In the genomic region with DNA sequence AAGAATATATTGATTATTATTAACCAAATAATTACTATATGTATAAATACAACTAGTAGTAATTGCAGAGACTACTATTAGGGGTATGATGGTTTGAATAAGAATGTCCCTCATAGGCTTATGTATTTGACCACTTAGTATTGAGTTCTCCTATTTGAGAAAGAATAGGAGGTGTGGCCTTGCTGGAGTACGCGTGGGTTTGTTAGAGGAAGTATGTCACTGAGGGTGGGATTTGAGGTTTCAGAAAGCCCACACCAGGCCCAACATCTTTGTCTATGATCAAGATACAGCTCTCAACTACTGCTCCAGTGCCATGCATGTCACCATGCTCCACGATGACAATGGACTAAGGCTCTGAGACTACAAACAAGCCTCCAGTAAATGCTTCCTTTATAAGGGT, we compare ENCODE assay signal across 12 mouse cellular contexts. TPM values are rescaled to one million over a fixed set of nuclear protein-coding genes. Genes with fewer than 3 reads are reported as not detected.
DNase-seq lines count a peak whose midpoint lies in the region; ATAC-seq and TF ChIP-seq lines count a peak whose summit lies in the region.
"Had no signal": no experiment of that assay in that cellular context is flagged by ENCODE, and none has a peak within 500 bp of the region (broad histone marks: within the 10 kb centered on the region; RNA-seq: fewer than 3 reads in every experiment).

No protein-coding gene starts in this region.

- peaks cover 13% of the 10 kb centered on the region for H3K4me1 ChIP-seq in embryonic facial prominence, embryonic 13.5 days
- peaks cover 6% of the 10 kb centered on the region for H3K4me1 ChIP-seq in embryonic facial prominence, embryonic 10.5 days

- TF ChIP-seq CTCF in left cerebral cortex, adult 2 months (IDR thresholded peaks at IDR 0.05): no peak

- no peak overlapping the region for H3K9ac ChIP-seq in embryonic facial prominence, embryonic 13.5 days

- intact Hi-C loops in left cerebral cortex, adult 2 months (cut with DNase I): no loop called here
- intact Hi-C loops in left cerebral cortex, postnatal 25 days (cut with DNase I): no loop called here

- H3K27me3 ChIP-seq in embryonic facial prominence, embryonic 13.5 days: no peaks in the 10 kb centered on the region
- no peaks in the 10 kb centered on the region for H3K27me3 ChIP-seq in embryonic facial prominence, embryonic 10.5 days (replicated peaks; ENCODE audit: low read depth, poor library complexity, severe bottlenecking)

- H3K4me2 ChIP-seq in embryonic facial prominence, embryonic 13.5 days: 0 out of 2 replicates have a peak overlapping the region, but pooled peaks have one; percentile 79

- no peak for ATAC-seq in embryonic facial prominence, embryonic 13.5 days (ENCODE audit: insufficient number of reproducible peaks, insufficient read depth, low FRiP score, low TSS enrichment, low read depth)
- ATAC-seq in common myeloid progenitor, adult 5-6 weeks (replicated peaks; ENCODE audit: low read depth, poor library complexity, severe bottlenecking): peak; percentile 39
- ATAC-seq in megakaryocyte progenitor cell, adult 5-6 weeks (replicated peaks; ENCODE audit: poor library complexity): peak; percentile 21; the same call in 1 of the 2 replicates
- ATAC-seq: forebrain, embryonic 14.5 days; midbrain, embryonic 16.5 days had no signal

- DNase-seq in embryonic facial prominence, embryonic 10.5 days (ENCODE audit: low spot score): no peak
- no peak for DNase-seq in left cerebral cortex, adult 2 months (ENCODE audit: extremely low spot score in 1 of 2, low spot score in 2 of 2)
- no peak for DNase-seq in left cerebral cortex, postnatal 25 days (ENCODE audit: low spot score in 2 of 2)
- no peak for DNase-seq in cerebellum, adult 9-11 months
- no peak for DNase-seq in kidney, postnatal 14 days
- DNase-seq: cerebellum, postnatal 10 days; lung, postnatal 4 days had no signal

- H3K27ac ChIP-seq in embryonic facial prominence, embryonic 13.5 days: no peak overlapping the region
- H3K27ac ChIP-seq in embryonic facial prominence, embryonic 10.5 days (replicated peaks): no peak overlapping the region
- no peak overlapping the region for H3K27ac ChIP-seq in left cerebral cortex, adult 2 months

- 0 out of 2 replicates have a peak overlapping the region, but pooled peaks have one; percentile 9 for H3K4me3 ChIP-seq in embryonic facial prominence, embryonic 13.5 days
- no peak overlapping the region; the same call in 1 of the 2 replicates for H3K4me3 ChIP-seq in embryonic facial prominence, embryonic 10.5 days
- H3K4me3 ChIP-seq in left cerebral cortex, adult 2 months: peak overlapping the region; percentile 96; the same call in 1 of the 2 replicates

- WGBS in embryonic facial prominence, embryonic 13.5 days: 91% methylated on average over 3 of the region's 3 CpGs
- WGBS in embryonic facial prominence, embryonic 10.5 days: 94% methylated on average over 3 of the region's 3 CpGs

- H3K36me3 ChIP-seq in embryonic facial prominence, embryonic 13.5 days: peaks cover 58% of the 10 kb centered on the region
- H3K36me3 ChIP-seq in embryonic facial prominence, embryonic 10.5 days (replicated peaks): peaks cover 72% of the 10 kb centered on the region

- no peaks in the 10 kb centered on the region for H3K9me3 ChIP-seq in embryonic facial prominence, embryonic 13.5 days
- H3K9me3 ChIP-seq in embryonic facial prominence, embryonic 10.5 days: no peaks in the 10 kb centered on the region

RNA-seq across cellular contexts. Expression of gene Heatr3, which starts 1.6 kb away (rescaled TPM):
- 55.8 and 56.4 TPM in 2 replicates for polyA plus RNA-seq in embryonic facial prominence, embryonic 13.5 days (2015; fragmentation: Nextera tagmentation; extraction: Ambion mirVana)
- polyA plus RNA-seq in embryonic facial prominence, embryonic 10.5 days (2016; fragmentation: Nextera tagmentation; extraction: Ambion mirVana): 52.1 and 55.0 TPM in 2 replicates
- total RNA-seq in left cerebral cortex, adult 2 months (2021): 10 to 100 TPM; 30.4 to 30.7 TPM
- 10 to 100 TPM; 30.1 to 30.8 TPM for total RNA-seq in left cerebral cortex, postnatal 25 days (2021)
- 55.4 and 58.3 TPM in 2 replicates for total RNA-seq in common myeloid progenitor, adult 5-6 weeks (2017)
- 25.5 and 28.6 TPM in 2 replicates for total RNA-seq in megakaryocyte progenitor cell, adult 5-6 weeks (2015)
- total RNA-seq in megakaryocyte progenitor cell, adult 5-6 weeks (2017): 39.5 and 53.3 TPM in 2 replicates

RNA-seq across cellular contexts. Expression of gene Cnep1r1, which starts 20.7 kb away (rescaled TPM):
- 67.9 and 72.4 TPM in 2 replicates for polyA plus RNA-seq in embryonic facial prominence, embryonic 13.5 days (2015; fragmentation: Nextera tagmentation; extraction: Ambion mirVana)
- polyA plus RNA-seq in embryonic facial prominence, embryonic 10.5 days (2016; fragmentation: Nextera tagmentation; extraction: Ambion mirVana): 45.6 and 47.7 TPM in 2 replicates
- total RNA-seq in left cerebral cortex, adult 2 months (2021): 10 to 100 TPM; 33.4 to 34.3 TPM
- total RNA-seq in left cerebral cortex, postnatal 25 days (2021): 10 to 100 TPM; 35.2 to 36.6 TPM
- 16.5 and 18.2 TPM in 2 replicates for total RNA-seq in common myeloid progenitor, adult 5-6 weeks (2017)
- 65.1 and 73.1 TPM in 2 replicates for total RNA-seq in megakaryocyte progenitor cell, adult 5-6 weeks (2015)
- total RNA-seq in megakaryocyte progenitor cell, adult 5-6 weeks (2017): 13.3 and 13.4 TPM in 2 replicates

RNA-seq across cellular contexts. Expression of gene Tent4b, which starts 59.8 kb away (rescaled TPM):
- 9.1 and 11.1 TPM in 2 replicates for polyA plus RNA-seq in embryonic facial prominence, embryonic 13.5 days (2015; fragmentation: Nextera tagmentation; extraction: Ambion mirVana)
- 9.9 and 11.6 TPM in 2 replicates for polyA plus RNA-seq in embryonic facial prominence, embryonic 10.5 days (2016; fragmentation: Nextera tagmentation; extraction: Ambion mirVana)
- 10 to 100 TPM; 38.6 to 39.8 TPM for total RNA-seq in left cerebral cortex, adult 2 months (2021)
- 10 to 100 TPM; 37.6 to 37.9 TPM for total RNA-seq in left cerebral cortex, postnatal 25 days (2021)
- total RNA-seq in common myeloid progenitor, adult 5-6 weeks (2017): 46.1 and 46.8 TPM in 2 replicates
- total RNA-seq in megakaryocyte progenitor cell, adult 5-6 weeks (2015): 41.2 and 44.9 TPM in 2 replicates
- total RNA-seq in megakaryocyte progenitor cell, adult 5-6 weeks (2017): 35.7 and 44.7 TPM in 2 replicates
